Mouse (Mus musculus): ENCODE measurements around the gene Tssk2.

Tssk2 gene

DNA sequence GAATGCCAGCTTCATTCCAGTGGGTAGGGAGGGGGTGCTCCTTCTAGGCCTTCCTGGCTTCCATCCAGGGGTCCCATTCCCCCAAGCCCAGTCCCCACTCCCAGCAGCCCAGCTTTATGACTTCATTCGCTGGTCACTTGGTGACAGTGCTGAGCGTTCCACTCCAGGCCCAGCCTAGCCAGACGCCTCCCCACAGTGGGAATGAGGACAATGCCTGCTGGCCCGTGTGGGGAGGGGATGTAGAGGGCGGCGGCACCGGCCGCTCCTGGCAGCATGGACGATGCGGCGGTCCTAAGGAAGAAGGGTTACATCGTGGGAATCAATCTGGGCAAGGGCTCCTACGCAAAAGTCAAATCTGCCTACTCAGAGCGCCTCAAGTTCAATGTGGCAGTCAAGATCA is at the start of gene Tssk2, which contains the start of gene Dgcr2:
TSS of gene Tssk2 (plus strand) at position 176 of the 400 bp plus-strand sequence.
TSS of gene Dgcr2 (minus strand) at position 101 of the 400 bp plus-strand sequence.
- DNase-seq (ENCODE audit: low spot score), result no peak

GRCm38 (mm10) chr16:17848928-17849327 is 49.5 kb upstream of the Tssk2 start:
- DNase-seq (ENCODE audit: low spot score), result peak; percentile 53

- DNase-seq (ENCODE audit: low spot score), result no peak
Measured at GRCm38 (mm10) chr16:17849486-17849885, 49.0 kb upstream of the Tssk2 start.

DNA sequence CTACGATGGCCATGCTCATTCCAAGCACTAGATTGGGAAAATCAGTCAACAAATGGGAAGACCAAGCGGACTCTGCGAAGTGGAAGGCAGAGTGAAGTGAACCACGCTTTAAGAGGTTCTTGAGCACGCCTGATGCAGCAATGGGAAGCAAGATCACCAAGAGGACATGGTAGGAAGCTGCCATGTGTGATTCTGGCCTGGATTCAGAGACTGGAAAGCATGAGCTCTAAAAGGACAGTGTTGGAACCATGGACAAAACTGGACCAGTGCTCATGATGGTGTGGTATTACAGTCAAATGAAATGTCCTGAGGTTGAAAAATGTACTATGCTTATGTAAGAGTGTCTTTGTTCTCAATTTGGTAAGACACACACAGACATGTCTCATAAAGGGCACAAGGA is 47.1 kb upstream of the Tssk2 start:
- no peak for DNase-seq (ENCODE audit: low spot score)

DNA sequence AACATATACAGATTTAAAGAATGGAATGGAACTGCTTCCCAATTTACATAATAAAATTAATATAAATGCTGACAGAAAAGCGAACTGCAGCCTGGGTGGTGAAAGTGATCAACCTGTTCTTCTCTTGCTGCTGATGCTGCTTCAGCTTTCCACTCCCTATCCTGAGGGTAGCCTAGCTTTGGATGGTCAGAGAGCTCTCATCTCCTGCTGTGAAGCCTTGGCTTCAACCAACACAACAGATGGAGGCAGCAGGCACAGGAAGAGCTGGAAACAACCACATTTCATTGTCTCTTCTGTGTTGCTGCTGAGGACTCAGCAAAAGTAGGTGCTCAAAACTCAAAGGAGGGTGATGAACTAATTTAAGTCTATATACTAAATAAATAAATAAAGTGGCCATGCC is 46.6 kb upstream of the Tssk2 start:
- no peak for DNase-seq (ENCODE audit: low spot score)

DNA sequence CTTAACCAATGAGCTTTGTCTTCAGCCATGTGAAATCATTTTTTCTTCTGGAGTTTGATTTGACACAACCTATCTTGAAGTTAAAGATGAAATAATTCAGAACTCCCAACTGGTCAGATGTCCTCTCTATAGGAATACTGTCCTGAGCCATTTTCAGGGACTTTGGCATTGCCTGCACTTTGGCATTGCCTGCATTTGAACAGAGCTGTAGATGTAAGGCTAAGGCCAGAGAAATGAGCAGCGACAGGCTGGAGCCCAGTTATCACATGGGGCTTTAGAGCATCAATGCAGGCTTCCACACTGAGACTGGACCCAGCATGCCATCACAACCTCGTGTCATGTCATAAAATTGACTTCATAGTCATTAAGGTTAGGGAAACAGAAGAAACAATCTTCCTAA is 45.2 kb upstream of the Tssk2 start:
- DNase-seq (ENCODE audit: low spot score), result no peak

- DNase-seq (ENCODE audit: low spot score), result no peak
Measured at GRCm38 (mm10) chr16:17857157-17857556, 41.3 kb upstream of the Tssk2 start.

DNA sequence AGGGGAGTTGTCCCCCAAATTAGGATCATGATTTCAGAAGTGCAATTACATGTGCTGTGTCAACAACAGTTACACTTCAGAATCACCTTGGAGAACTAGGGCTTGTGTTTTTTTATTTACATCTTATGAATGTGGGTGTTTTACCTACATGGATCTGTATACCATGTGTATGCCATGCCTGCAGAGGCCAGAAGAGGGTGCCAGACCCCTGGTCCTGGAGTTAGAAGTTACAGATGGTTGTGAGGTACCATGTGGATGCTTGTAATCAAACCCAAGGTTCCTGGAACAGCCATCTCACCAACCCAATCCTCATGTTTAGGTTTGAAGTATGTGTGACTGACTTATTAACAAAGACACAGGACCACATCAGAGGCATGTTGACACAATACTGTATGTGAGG is 39.8 kb upstream of the Tssk2 start:
- DNase-seq (ENCODE audit: low spot score), result peak; percentile 29

- DNase-seq (ENCODE audit: low spot score), result no peak
Measured at GRCm38 (mm10) chr16:17865293-17865692, 33.1 kb upstream of the Tssk2 start.

GRCm38 (mm10) chr16:17865770-17866169 is 32.7 kb upstream of the Tssk2 start:
- no peak for DNase-seq (ENCODE audit: low spot score)

DNA sequence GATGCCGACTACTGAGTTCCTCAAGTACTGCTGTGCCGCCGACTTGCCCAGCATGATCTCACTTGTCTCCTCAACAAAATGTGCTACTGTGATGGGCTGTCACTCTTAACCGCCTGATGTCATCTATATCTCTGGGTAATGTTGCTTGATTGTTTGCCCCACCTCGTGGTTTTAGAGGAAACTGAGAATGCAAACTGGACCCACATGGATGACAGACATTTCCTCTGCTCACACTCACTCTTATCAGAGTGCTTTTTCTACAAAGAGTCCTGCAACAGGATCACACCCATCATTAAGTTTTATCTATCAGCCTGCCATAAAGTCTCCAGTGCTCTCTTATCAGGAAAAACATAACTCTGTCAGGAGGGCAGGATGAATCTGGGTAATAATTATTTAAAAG is 27.2 kb upstream of the Tssk2 start:
- peak; percentile 56 for DNase-seq (ENCODE audit: low spot score)

GRCm38 (mm10) chr16:17872995-17873394 is 25.4 kb upstream of the Tssk2 start:
- DNase-seq (ENCODE audit: low spot score), result no peak

DNA sequence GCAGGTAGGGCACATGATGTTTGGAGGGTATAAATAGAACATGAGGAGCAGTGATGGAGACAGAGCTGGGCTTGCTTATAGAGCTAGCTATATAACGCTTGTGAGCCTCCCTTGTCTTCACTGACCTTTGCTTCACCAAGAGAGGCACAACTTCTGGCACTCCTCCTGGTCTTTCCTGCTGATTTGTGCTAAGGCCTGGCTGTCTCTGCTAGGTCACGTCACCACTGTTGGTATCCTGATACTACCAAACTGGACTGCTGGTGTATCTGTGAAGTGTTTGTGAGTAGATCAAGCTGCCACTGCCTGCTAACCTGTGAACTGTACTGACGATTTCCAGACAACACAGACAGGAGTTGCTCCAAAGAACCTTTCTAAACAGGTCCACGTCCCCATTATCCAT is 23.3 kb upstream of the Tssk2 start:
- DNase-seq (ENCODE audit: low spot score), result no peak

- DNase-seq (ENCODE audit: low spot score), result no peak
Measured at GRCm38 (mm10) chr16:17876096-17876495, 22.3 kb upstream of the Tssk2 start.

- DNase-seq (ENCODE audit: low spot score), result no peak
Measured at GRCm38 (mm10) chr16:17879571-17879970, 18.9 kb upstream of the Tssk2 start.

- DNase-seq (ENCODE audit: low spot score), result no peak
Measured at GRCm38 (mm10) chr16:17882196-17882595, 16.2 kb upstream of the Tssk2 start.

DNA sequence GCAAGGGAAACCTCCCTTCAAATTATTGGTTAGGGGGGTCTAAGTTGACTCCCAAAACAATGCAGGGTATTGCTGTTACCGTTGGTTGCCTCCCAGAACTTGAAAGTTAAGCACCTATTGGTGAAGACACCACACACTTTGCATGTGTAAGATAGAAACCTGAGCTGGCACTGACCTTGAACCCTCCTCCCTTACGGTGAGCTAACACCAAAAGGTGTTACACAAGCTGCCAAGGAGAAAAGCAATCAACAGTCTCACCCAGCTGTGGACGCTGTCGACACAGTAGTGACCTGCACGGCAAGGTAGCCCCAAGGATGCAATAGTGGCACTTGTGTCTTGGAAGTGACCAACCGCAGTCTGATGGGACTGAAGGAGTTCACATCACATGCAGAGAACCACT is 14.3 kb upstream of the Tssk2 start:
- no peak for DNase-seq (ENCODE audit: low spot score)

DNA sequence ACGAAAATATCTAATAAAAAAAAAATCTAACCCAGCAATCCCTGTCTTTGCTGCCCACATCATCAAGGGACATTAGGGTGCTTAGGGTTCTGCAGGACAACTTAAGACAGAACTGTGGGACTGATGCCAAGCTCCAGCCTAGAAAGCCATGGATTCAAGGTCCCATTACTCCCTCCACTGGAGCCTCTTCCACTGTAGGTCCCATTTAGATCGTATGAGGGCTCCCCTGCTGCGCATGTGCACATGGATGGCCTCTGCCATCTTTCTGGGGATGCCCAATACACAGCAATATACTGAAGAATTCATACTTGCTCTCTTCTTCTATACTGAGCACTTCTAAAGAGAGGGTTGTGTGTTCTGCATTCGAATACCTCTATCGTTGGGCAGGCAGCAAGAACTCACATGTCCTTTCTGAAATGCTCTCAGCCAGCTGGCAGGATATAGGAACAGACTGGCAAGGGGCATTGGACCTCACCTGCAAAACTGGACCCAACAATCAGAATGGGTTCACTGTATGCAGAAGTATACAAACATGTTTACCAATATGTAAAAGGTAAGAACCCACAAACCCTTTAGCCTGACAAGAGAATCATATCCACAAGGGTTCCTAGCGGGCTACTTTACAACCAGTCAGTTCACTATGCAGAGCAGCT is 8.6 kb upstream of the Tssk2 start:
- no peak for DNase-seq (ENCODE audit: low spot score)

DNA sequence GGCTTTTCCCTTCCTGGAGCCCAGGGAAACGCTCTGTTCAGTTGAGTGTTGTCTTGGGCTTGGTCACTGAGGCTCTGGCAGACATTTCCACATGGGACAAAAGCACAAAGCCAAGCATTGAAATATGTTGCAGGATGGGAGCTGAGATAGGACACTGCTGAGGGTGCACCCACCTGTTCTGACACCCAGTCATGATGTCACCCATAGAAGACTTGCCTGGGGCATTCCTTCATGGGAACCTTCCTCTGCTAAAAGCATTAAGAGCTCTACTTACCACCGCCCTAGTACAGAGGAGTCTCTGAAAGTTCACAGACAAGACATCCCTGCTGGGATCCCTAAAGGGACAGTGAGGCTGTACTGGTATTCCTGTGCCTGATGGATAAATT is 8.1 kb upstream of the Tssk2 start:
- DNase-seq (ENCODE audit: low spot score), result no peak

- peak; percentile 54 for DNase-seq (ENCODE audit: low spot score)
Measured at GRCm38 (mm10) chr16:17890917-17891566, 7.4 kb upstream of the Tssk2 start.

DNA sequence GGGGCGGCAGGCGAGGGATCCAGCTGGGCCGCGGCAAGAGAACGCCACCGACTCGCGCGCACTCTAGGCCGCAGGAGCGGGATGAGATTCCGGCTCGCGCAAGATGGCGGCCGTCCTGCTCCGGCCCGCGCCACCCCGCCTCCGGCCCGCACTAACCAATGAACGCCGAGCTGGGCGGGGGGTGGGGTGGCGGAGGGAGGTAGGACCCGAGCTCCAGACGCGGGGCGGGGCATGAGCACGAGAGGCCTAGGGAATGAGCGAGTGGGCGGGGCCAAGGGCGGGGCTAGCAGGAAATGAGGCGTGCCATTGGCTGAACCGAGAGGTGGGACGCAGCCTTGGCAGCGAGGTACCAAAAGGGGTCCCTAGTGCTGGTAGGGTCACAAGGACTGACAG is 6.9 kb upstream of the Tssk2 start, which contains the start of gene Gm20518:
TSS of gene Gm20518 (minus strand) at position 105 of the 393 bp plus-strand sequence.
- peak; percentile 98 for DNase-seq (ENCODE audit: low spot score)

GRCm38 (mm10) chr16:17892606-17893005 is 5.8 kb upstream of the Tssk2 start:
- no peak for DNase-seq (ENCODE audit: low spot score)

DNA sequence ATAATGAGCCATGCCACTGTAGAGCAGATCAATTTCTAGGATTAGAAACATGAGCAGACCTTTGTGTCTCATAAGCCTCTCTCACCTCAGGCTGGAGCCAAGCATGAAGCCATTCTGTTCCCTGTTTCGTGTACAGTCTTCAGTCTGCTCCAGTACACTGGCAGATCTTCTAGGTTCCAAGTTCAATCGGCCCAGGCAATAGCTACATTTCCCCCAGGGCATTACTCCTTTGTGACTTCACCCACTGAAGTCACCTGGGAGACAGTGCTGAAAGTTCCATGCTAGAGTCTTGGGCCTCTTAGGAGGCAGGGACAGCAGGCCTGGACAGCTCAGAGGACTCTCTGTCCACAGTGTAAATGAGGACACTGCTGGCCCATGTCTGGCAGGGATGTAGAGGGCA is 4.5 kb upstream of the Tssk2 start, which contains the start of gene Tssk1:
TSS of gene Tssk1 (plus strand) at position 301 of the 400 bp plus-strand sequence.
- DNase-seq (ENCODE audit: low spot score), result no peak

DNA sequence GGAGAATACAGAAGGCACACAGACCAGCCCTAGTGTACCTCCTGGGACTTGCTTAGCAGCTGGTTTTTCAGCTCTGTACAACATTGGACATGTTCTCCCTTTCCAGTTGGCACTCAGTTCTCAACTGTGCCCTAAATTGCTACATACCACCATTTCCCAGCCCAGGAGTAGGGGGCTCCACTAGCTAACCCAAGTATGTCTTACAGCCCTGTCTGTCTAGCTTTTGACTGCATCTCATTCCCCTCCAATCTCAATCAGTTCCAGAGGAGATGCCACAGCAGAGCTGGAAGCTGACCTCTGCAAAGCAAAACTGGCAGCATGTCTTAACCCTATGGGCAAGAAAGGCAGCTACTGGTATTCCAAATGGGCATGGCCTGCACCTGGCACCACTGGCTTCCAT is 2.3 kb upstream of the Tssk2 start:
- DNase-seq (ENCODE audit: low spot score), result no peak

All from c-Kit-positive CD71-positive TER-119-positive erythroid progenitor cells, embryonic 14.5 days (primary cell).